In the genomic region with DNA sequence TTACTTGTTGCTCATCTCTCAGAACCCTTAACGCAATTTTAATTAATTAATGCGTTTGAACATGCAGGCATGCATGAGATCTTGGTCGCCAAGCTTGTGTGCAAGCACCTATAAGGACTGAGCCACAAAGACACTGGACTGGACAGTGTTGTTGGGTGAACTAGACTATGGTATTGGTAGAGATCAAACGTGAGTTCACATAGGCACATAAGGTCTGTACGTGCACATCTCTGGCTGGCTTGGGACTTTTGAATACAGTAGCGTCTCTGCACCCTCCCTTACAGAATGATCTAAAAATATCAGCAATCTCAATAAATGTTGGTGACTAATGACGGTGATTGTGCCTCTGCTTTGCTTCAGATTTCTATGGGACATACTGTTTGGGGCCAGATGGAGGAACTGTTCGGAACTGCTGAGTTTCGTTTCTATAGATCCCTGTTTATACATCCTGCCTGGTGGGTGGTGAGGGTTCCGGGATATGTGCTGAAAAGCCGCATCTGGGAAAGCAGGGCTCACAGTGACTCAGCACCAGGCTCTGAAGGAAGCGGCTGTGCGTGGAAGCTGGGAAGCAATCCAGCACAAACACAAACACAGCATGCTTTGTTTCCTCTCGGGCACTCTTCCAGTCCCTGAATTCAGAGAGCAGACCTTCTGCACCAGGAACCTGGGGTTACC, we compare ENCODE assay signal across 8 mouse cellular contexts. TPM values are rescaled to one million over a fixed set of nuclear protein-coding genes. Genes with fewer than 3 reads are reported as not detected.
DNase-seq lines count a peak whose midpoint lies in the region; ATAC-seq and TF ChIP-seq lines count a peak whose summit lies in the region.

No protein-coding gene starts in this region.

- ATAC-seq in megakaryocyte, adult 5-6 weeks (ENCODE audit: poor library complexity, severe bottlenecking), result no peak
- ATAC-seq in heart, embryonic 16.5 days (replicated peaks; ENCODE audit: extremely low read depth, insufficient read depth, low FRiP score), result peak; percentile 92
- ATAC-seq in limb, embryonic 15.5 days (ENCODE audit: insufficient number of reproducible peaks, low FRiP score, low TSS enrichment, low read depth), result peak; percentile 69; the same call in 1 of the 2 replicates

- no peak for TF ChIP-seq POLR2A in embryonic fibroblast, embryonic 13.5 days (IDR thresholded peaks at IDR 0.05; ENCODE audit: low read depth, low read length)
- no peak for TF ChIP-seq POLR2A in myocyte (IDR thresholded peaks at IDR 0.05; ENCODE audit: insufficient read length, low read depth)

- H3K4me2 ChIP-seq in heart, embryonic 16.5 days (ENCODE audit: low read depth, low read length), result peak overlapping the region; percentile 39
- peak overlapping the region; percentile 22; the same call in 1 of the 2 replicates for H3K4me2 ChIP-seq in limb, embryonic 15.5 days
- peak overlapping the region; percentile 69 for H3K4me2 ChIP-seq in myocyte (ENCODE audit: low read depth)

- H3K79me2 ChIP-seq in myocyte (ENCODE audit: control insufficient read depth, insufficient read depth), result no peaks in the 10 kb centered on the region

- H3K4me1 ChIP-seq in megakaryocyte, embryonic 14.5 days, result peaks cover 7% of the 10 kb centered on the region; the same call in 1 of the 2 replicates
- peaks cover 7% of the 10 kb centered on the region for H3K4me1 ChIP-seq in embryonic fibroblast, embryonic 13.5 days (ENCODE audit: control insufficient read depth, insufficient read depth, low read length)
- H3K4me1 ChIP-seq in heart, embryonic 16.5 days (ENCODE audit: control insufficient read depth, insufficient read depth, low read length), result peaks cover 12% of the 10 kb centered on the region; the same call in 1 of the 2 replicates
- 0 out of 2 replicates have a peak, but pooled peaks cover 13% of the 10 kb centered on the region for H3K4me1 ChIP-seq in limb, embryonic 15.5 days

- 0 out of 2 replicates have a peak, but pooled peaks cover 4% of the 10 kb centered on the region for H3K9me3 ChIP-seq in megakaryocyte, embryonic 14.5 days
- no peaks in the 10 kb centered on the region for H3K9me3 ChIP-seq in heart, embryonic 16.5 days (replicated peaks; ENCODE audit: control insufficient read depth, low read length)
- no peaks in the 10 kb centered on the region for H3K9me3 ChIP-seq in limb, embryonic 15.5 days

- H3ac ChIP-seq in myocyte (ENCODE audit: control insufficient read depth, insufficient read length), result no peak overlapping the region

- peak overlapping the region; percentile 76 for H3K27ac ChIP-seq in embryonic fibroblast, embryonic 13.5 days (ENCODE audit: insufficient read depth, low read length)
- H3K27ac ChIP-seq in heart, embryonic 16.5 days (ENCODE audit: low read length), result peak overlapping the region; percentile 25; the same call in 1 of the 2 replicates
- H3K27ac ChIP-seq in limb, embryonic 15.5 days, result no peak overlapping the region

- DNase-seq in kidney, postnatal 14 days, result peak; percentile 85
- no peak for DNase-seq in urinary bladder, postnatal 10 days (ENCODE audit: low spot score)

- TF ChIP-seq CTCF in embryonic fibroblast, embryonic 13.5 days (IDR thresholded peaks at IDR 0.05; ENCODE audit: borderline replicate concordance, insufficient read depth, low read length), result no peak

- H3K27me3 ChIP-seq in megakaryocyte, embryonic 14.5 days (replicated peaks), result no peaks in the 10 kb centered on the region
- no peaks in the 10 kb centered on the region for H3K27me3 ChIP-seq in heart, embryonic 16.5 days (ENCODE audit: control insufficient read depth, insufficient read depth, low read length)
- no peaks in the 10 kb centered on the region for H3K27me3 ChIP-seq in limb, embryonic 15.5 days
- no peaks in the 10 kb centered on the region for H3K27me3 ChIP-seq in myocyte (ENCODE audit: control insufficient read depth, insufficient read depth, insufficient read length)

- no peak overlapping the region for H3K9ac ChIP-seq in heart, embryonic 16.5 days (ENCODE audit: low read length)
- H3K9ac ChIP-seq in limb, embryonic 15.5 days, result no peak overlapping the region

- 34% methylated on average over 14 of the region's 14 CpGs for WGBS in heart, embryonic 16.5 days
- WGBS in limb, embryonic 15.5 days, result 38% methylated on average over 14 of the region's 14 CpGs

- H3K4me3 ChIP-seq in megakaryocyte, embryonic 14.5 days (replicated peaks), result peak overlapping the region; percentile 64
- no peak overlapping the region for H3K4me3 ChIP-seq in embryonic fibroblast, embryonic 13.5 days (ENCODE audit: insufficient read depth, low read length)
- peak overlapping the region; percentile 24 for H3K4me3 ChIP-seq in heart, embryonic 16.5 days (ENCODE audit: low read length)
- no peak overlapping the region for H3K4me3 ChIP-seq in limb, embryonic 15.5 days
- H3K4me3 ChIP-seq in myocyte, result no peak overlapping the region

- H3K36me3 ChIP-seq in megakaryocyte, embryonic 14.5 days (replicated peaks; ENCODE audit: low read length), result no peaks in the 10 kb centered on the region
- H3K36me3 ChIP-seq in heart, embryonic 16.5 days (ENCODE audit: control insufficient read depth, insufficient read depth), result no peaks in the 10 kb centered on the region
- H3K36me3 ChIP-seq in limb, embryonic 15.5 days, result no peaks in the 10 kb centered on the region
- H3K36me3 ChIP-seq in myocyte (ENCODE audit: control insufficient read depth, insufficient read depth), result no peaks in the 10 kb centered on the region

TF ChIP-seq in myocyte, 11 proteins besides CTCF, POLR2A, EP300 and RAD21:
- TF ChIP-seq MYOG (IDR thresholded peaks at IDR 0.05; ENCODE audit: control insufficient read depth in 1 of 3, insufficient read depth in 1 of 3, insufficient read length in 2 of 3, low read depth in 2 of 3) (peak in 1 of 3 experiments; percentile 44), TCF3 (IDR thresholded peaks at IDR 0.05; ENCODE audit: insufficient read length, low read depth) (no peak), MYOD1 (IDR thresholded peaks at IDR 0.05; ENCODE audit: control insufficient read depth in 1 of 3, insufficient read length in 2 of 3, low read depth in 2 of 3) (peak in 1 of 3 experiments; percentile 34)

RNA-seq across cellular contexts. Expression of gene Erich3, which starts 28.4 kb away (rescaled TPM):
- polyA plus RNA-seq in megakaryocyte, embryonic 14.5 days (2012; ENCODE audit: insufficient read depth, low replicate concordance), result not detected in 2 replicates
- total RNA-seq in megakaryocyte, adult 5-6 weeks (2015), result not detected in 2 replicates
- total RNA-seq in megakaryocyte, adult 5-6 weeks (2017), result 0.04 TPM in 1 of 2 replicates, not detected in the other
- polyA plus RNA-seq in embryonic fibroblast, embryonic 13.5 days (2011; ENCODE audit: insufficient read length, low read depth, missing spikeins), result 0.15 and 0.35 TPM in 2 replicates
- 0.44 and 0.53 TPM in 2 replicates for polyA plus RNA-seq in heart, embryonic 16.5 days (2015; fragmentation: Nextera tagmentation; extraction: Ambion mirVana)
- 0.09 TPM in 2 replicates for polyA plus RNA-seq in limb, embryonic 15.5 days (2015; fragmentation: Nextera tagmentation; extraction: Ambion mirVana)
- polyA plus RNA-seq in myocyte (2012; fragmentation: generic; extraction: Trizol), result not detected

Comparison
In these comparisons a context has a peak if more than half of its experiments do, and no peak if none do; other contexts are left out.
1. H3K4me3 ChIP-seq: peak in megakaryocyte, embryonic 14.5 days (single experiment) and heart, embryonic 16.5 days (single experiment); none in embryonic fibroblast, embryonic 13.5 days (single experiment), limb, embryonic 15.5 days (single experiment) and myocyte (single experiment).
2. Peak in every context shown above with its lines, with median percentiles within 50 percentile points of each other: H3K4me2 ChIP-seq.